Comparison of ENCODE assay signal across 8 mouse cellular contexts in genomic region chr2:37771618-37772285, GRCm38 (mm10). TPM values are rescaled to one million over a fixed set of nuclear protein-coding genes. Genes with fewer than 3 reads are reported as not detected.
DNase-seq lines count a peak whose midpoint lies in the region; ATAC-seq and TF ChIP-seq lines count a peak whose summit lies in the region.

No protein-coding gene starts in this region.

- peak overlapping the region; percentile 81 for H3K27ac ChIP-seq in forebrain, embryonic 10.5 days
- peak overlapping the region; percentile 52; the same call in 1 of the 2 replicates for H3K27ac ChIP-seq in heart, embryonic 15.5 days
- no peak overlapping the region for H3K27ac ChIP-seq in liver, embryonic 14.5 days
- H3K27ac ChIP-seq in neural tube, embryonic 11.5 days (ENCODE audit: low read depth, low read length), result no peak overlapping the region
- no peak overlapping the region for H3K27ac ChIP-seq in stomach, postnatal 0 days (replicated peaks)

- DNase-seq in c-Kit-negative CD71-positive TER-119-positive erythroid progenitor cells, embryonic 14.5 days (ENCODE audit: low read depth, low spot score), result peak; percentile 68
- peak; percentile 90 for DNase-seq in forebrain, embryonic 10.5 days (ENCODE audit: extremely low spot score, low spot score)
- peak; percentile 84 to 95 for DNase-seq in kidney, postnatal 25 days
- peak; percentile 63 to 69 (median 63) for DNase-seq in liver, embryonic 14.5 days (ENCODE audit: low read depth in 3 of 3, low spot score in 3 of 3)
- peak; percentile 88 for DNase-seq in neural tube, embryonic 11.5 days (ENCODE audit: low spot score)
- peak; percentile 85 for DNase-seq in stomach, postnatal 0 days (ENCODE audit: low spot score)

- H3K4me1 ChIP-seq in forebrain, embryonic 10.5 days, result peaks cover 57% of the 10 kb centered on the region
- H3K4me1 ChIP-seq in heart, embryonic 15.5 days (replicated peaks), result peaks cover 43% of the 10 kb centered on the region
- peaks cover 0 to 7% of the 10 kb centered on the region in 2 experiments; a peak in 2 of 4 replicates for H3K4me1 ChIP-seq in liver, embryonic 14.5 days (replicated peaks; ENCODE audit: control insufficient read depth in 2 of 2, insufficient read depth in 2 of 2, low read length in 1 of 2)
- H3K4me1 ChIP-seq in neural tube, embryonic 11.5 days (ENCODE audit: control insufficient read depth, insufficient read depth, low read length), result peaks cover 18% of the 10 kb centered on the region
- peaks cover 3% of the 10 kb centered on the region; the same call in 1 of the 2 replicates for H3K4me1 ChIP-seq in stomach, postnatal 0 days (replicated peaks; ENCODE audit: control insufficient read depth, insufficient read depth)

- H3K9ac ChIP-seq in heart, embryonic 15.5 days, result peak overlapping the region; percentile 48
- no peak overlapping the region for H3K9ac ChIP-seq in liver, embryonic 14.5 days (replicated peaks)
- H3K9ac ChIP-seq in neural tube, embryonic 11.5 days (ENCODE audit: low read length), result 0 out of 2 replicates have a peak overlapping the region, but pooled peaks have one; percentile 23
- no peak overlapping the region for H3K9ac ChIP-seq in stomach, postnatal 0 days (ENCODE audit: low read length)

- peak; percentile 93 for TF ChIP-seq CTCF in liver, embryonic 14.5 days (IDR thresholded peaks at IDR 0.05; ENCODE audit: low read depth)
- TF ChIP-seq CTCF in stomach, postnatal 0 days (IDR thresholded peaks at IDR 0.05; ENCODE audit: low read depth), result peak; percentile 73

- no peaks in the 10 kb centered on the region for H3K36me3 ChIP-seq in forebrain, embryonic 10.5 days (replicated peaks)
- no peaks in the 10 kb centered on the region for H3K36me3 ChIP-seq in heart, embryonic 15.5 days
- H3K36me3 ChIP-seq in liver, embryonic 14.5 days (replicated peaks; ENCODE audit: control insufficient read depth, insufficient read depth, low read depth), result no peaks in the 10 kb centered on the region
- no peaks in the 10 kb centered on the region for H3K36me3 ChIP-seq in neural tube, embryonic 11.5 days (ENCODE audit: control insufficient read depth, insufficient read depth, low read length)
- H3K36me3 ChIP-seq in stomach, postnatal 0 days (ENCODE audit: control insufficient read depth, insufficient read depth, low read length), result no peaks in the 10 kb centered on the region

- H3K9me3 ChIP-seq in forebrain, embryonic 10.5 days, result no peaks in the 10 kb centered on the region
- H3K9me3 ChIP-seq in heart, embryonic 15.5 days (replicated peaks), result no peaks in the 10 kb centered on the region
- H3K9me3 ChIP-seq in liver, embryonic 14.5 days (ENCODE audit: control insufficient read depth, low read length), result no peaks in the 10 kb centered on the region
- H3K9me3 ChIP-seq in neural tube, embryonic 11.5 days (ENCODE audit: control insufficient read depth, low read length), result no peaks in the 10 kb centered on the region
- no peaks in the 10 kb centered on the region for H3K9me3 ChIP-seq in stomach, postnatal 0 days (ENCODE audit: control insufficient read depth, low read length)

- peak; percentile 87 for ATAC-seq in CD4-positive, CD25-positive, alpha-beta regulatory T cell, adult 4 months
- ATAC-seq in heart, embryonic 15.5 days (replicated peaks; ENCODE audit: insufficient number of reproducible peaks, insufficient read depth, low FRiP score, low read depth), result peak; percentile 45
- ATAC-seq in liver, embryonic 14.5 days (ENCODE audit: insufficient read depth), result peak; percentile 69
- ATAC-seq in neural tube, embryonic 11.5 days (ENCODE audit: insufficient read depth, low FRiP score, low TSS enrichment), result peak; percentile 21; the same call in 1 of the 2 replicates
- ATAC-seq in stomach, postnatal 0 days (ENCODE audit: low FRiP score, low TSS enrichment), result peak; percentile 84

- under 1% methylated on average over 18 of the region's 18 CpGs for WGBS in forebrain, embryonic 10.5 days
- under 1% methylated on average over 18 of the region's 18 CpGs for WGBS in heart, embryonic 15.5 days
- WGBS in liver, embryonic 14.5 days (ENCODE audit: insufficient replicate concordance), result 0% methylated on average over 18 of the region's 18 CpGs
- WGBS in neural tube, embryonic 11.5 days, result under 1% methylated on average over 18 of the region's 18 CpGs
- WGBS in stomach, postnatal 0 days, result 2% methylated on average over 18 of the region's 18 CpGs

- peaks cover 44% of the 10 kb centered on the region for H3K27me3 ChIP-seq in forebrain, embryonic 10.5 days (ENCODE audit: poor library complexity, severe bottlenecking)
- H3K27me3 ChIP-seq in heart, embryonic 15.5 days, result peaks cover 12% of the 10 kb centered on the region
- H3K27me3 ChIP-seq in liver, embryonic 14.5 days (ENCODE audit: control insufficient read depth, insufficient read depth, low read length), result peaks cover 7% of the 10 kb centered on the region
- no peaks in the 10 kb centered on the region for H3K27me3 ChIP-seq in neural tube, embryonic 11.5 days (ENCODE audit: control insufficient read depth, insufficient read depth, low read length)
- H3K27me3 ChIP-seq in stomach, postnatal 0 days (ENCODE audit: control insufficient read depth, insufficient read depth, low read length), result no peaks in the 10 kb centered on the region

- no peak for TF ChIP-seq EP300 in liver, embryonic 14.5 days (IDR thresholded peaks at IDR 0.05; ENCODE audit: low read depth)
- TF ChIP-seq EP300 in stomach, postnatal 0 days (optimal IDR thresholded peaks at IDR 0.05), result no peak

- H3K4me2 ChIP-seq in heart, embryonic 15.5 days, result peak overlapping the region; percentile 75
- H3K4me2 ChIP-seq in liver, embryonic 14.5 days (ENCODE audit: low read depth), result peak overlapping the region; percentile 47
- H3K4me2 ChIP-seq in neural tube, embryonic 11.5 days (ENCODE audit: low read depth), result peak overlapping the region; percentile 41
- peak overlapping the region; percentile 61 for H3K4me2 ChIP-seq in stomach, postnatal 0 days (replicated peaks; ENCODE audit: low read depth)

- H3K4me3 ChIP-seq in forebrain, embryonic 10.5 days, result peak overlapping the region; percentile 45
- H3K4me3 ChIP-seq in heart, embryonic 15.5 days, result peak overlapping the region; percentile 52
- peak overlapping the region; percentile 11 to 70 for H3K4me3 ChIP-seq in liver, embryonic 14.5 days (ENCODE audit: insufficient read depth in 1 of 2, low read depth in 2 of 2, low read length in 2 of 2)
- H3K4me3 ChIP-seq in neural tube, embryonic 11.5 days (ENCODE audit: low read depth, low read length), result peak overlapping the region; percentile 31
- peak overlapping the region; percentile 25 for H3K4me3 ChIP-seq in stomach, postnatal 0 days (ENCODE audit: low read depth, low read length)

RNA-seq across cellular contexts. Expression of gene Crb2, which starts 4.3 kb away (rescaled TPM):
- polyA plus RNA-seq in CD4-positive, CD25-positive, alpha-beta regulatory T cell, adult 4 months (2017; shearing (Covaris generic)), result under 1 TPM in 1 of 2 experiments, not detected in 1; 0.28 TPM
- 30.4 and 30.9 TPM in 2 replicates for polyA plus RNA-seq in forebrain, embryonic 10.5 days (2016; fragmentation: Nextera tagmentation; extraction: Ambion mirVana)
- polyA plus RNA-seq in heart, embryonic 15.5 days (2015; fragmentation: Nextera tagmentation; extraction: Ambion mirVana), result 1.3 and 2.1 TPM in 2 replicates
- 0.17 and 0.19 TPM in 2 replicates for polyA plus RNA-seq in liver, embryonic 14.5 days (2012; rRNA removed)
- 0.10 and 0.14 TPM in 2 replicates for polyA plus RNA-seq in liver, embryonic 14.5 days (2014; fragmentation: Nextera tagmentation; extraction: Ambion mirVana)
- polyA plus RNA-seq in neural tube, embryonic 11.5 days (2014; fragmentation: Nextera tagmentation; extraction: Ambion mirVana), result 7.4 and 8.4 TPM in 2 replicates
- polyA plus RNA-seq in stomach, postnatal 0 days (2015; fragmentation: Nextera tagmentation; extraction: Ambion mirVana), result 0.47 and 0.74 TPM in 2 replicates

Comparison
In these comparisons a context has a peak if more than half of its experiments do, and no peak if none do; other contexts are left out.
1. ATAC-seq: peak in every context shown above with its lines; median percentile 87 in CD4-positive, CD25-positive, alpha-beta regulatory T cell, adult 4 months; 84 in stomach, postnatal 0 days; 69 in liver, embryonic 14.5 days; 45 in heart, embryonic 15.5 days; 21 in neural tube, embryonic 11.5 days.
2. H3K27ac ChIP-seq: peak in forebrain, embryonic 10.5 days (single experiment) and heart, embryonic 15.5 days (single experiment); none in liver, embryonic 14.5 days (single experiment), neural tube, embryonic 11.5 days (single experiment) and stomach, postnatal 0 days (single experiment).
3. H3K9ac ChIP-seq: peak in heart, embryonic 15.5 days (single experiment) and neural tube, embryonic 11.5 days (single experiment); none in liver, embryonic 14.5 days (single experiment) and stomach, postnatal 0 days (single experiment).
4. Peak in every context shown above with its lines, with median percentiles within 50 percentile points of each other: DNase-seq, H3K4me3 ChIP-seq and H3K4me2 ChIP-seq.